Mouse (Mus musculus) activated CD4-positive, CD25-positive, alpha-beta regulatory T cell, adult 4 months (primary cell): ENCODE measurements at regions not wholly inside any gene's neighbourhood (a gene's known extent, or its start where the extent isn't known, plus 50 kb on each side); places are given as distances from the start of the nearest gene placed in this dataset.
"Not testable (repeated sequence)": the region's sequence is repeated elsewhere in the genome, so short reads cannot be mapped to it uniquely, and the experiment has no call there.

Experiments
- ATAC-seq: one replicate; pipeline ENCODE4 v1.8.0; 2017

DNA sequence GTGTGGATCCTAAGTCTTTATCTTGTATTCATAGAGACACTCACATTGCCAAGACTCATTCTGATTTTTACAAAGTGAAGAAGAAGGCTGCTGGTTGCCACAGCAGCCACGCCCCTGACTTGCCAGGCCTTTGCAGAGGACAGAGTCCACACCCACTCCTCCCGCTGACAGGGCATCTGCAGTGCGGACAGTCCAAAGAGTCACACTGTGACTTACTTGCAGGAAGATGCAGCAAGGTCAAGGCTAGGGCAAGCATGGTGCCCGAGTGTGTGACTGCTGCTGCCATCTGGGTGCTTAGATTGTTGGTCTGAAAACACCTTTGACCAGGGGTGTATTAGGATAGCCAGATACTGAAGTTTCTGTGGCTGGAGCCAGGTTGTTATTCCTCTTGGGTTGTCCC lies 252.1 kb downstream of the Fgf9 start:
- no peak for ATAC-seq

DNA sequence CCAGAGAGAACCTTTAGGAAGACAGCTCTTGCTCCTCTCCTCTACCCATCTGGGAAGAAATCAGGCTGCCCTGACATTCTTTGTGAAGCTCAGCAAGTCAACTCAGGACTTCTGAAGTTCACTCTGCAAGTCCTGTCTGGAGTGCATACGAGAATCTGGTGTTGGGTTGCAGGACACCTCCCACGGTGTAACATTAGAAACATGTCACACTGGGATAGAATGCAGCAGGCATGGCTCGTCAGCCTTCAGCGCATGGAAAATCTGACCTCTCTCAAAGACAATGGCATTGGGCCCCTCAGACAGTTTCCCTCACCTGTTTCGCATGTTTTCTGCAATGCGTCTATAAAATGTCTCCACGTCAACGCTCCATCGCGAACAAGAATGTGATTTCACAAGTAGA lies 251.5 kb downstream of the Fgf9 start:
- no peak for ATAC-seq

DNA sequence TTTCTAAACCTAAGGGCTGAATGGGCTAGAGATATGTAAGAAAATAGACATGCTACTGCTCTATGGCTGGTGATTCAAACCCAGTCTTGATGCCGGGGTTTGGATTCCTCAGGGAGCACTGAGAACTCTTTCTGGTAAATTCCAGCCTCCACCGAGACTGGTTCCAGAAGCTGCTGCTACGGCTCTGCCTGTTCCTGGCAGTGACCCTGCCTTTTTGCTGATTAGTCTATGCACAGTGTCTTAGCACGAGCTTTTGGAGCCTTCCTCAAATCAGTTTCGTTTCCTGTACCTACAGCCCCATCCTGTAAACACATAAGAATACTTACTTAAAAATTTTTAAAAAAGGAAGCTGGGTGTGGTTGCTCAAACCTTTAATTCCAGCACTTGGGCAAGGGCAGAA lies 250.9 kb downstream of the Fgf9 start:
- no peak for ATAC-seq

DNA sequence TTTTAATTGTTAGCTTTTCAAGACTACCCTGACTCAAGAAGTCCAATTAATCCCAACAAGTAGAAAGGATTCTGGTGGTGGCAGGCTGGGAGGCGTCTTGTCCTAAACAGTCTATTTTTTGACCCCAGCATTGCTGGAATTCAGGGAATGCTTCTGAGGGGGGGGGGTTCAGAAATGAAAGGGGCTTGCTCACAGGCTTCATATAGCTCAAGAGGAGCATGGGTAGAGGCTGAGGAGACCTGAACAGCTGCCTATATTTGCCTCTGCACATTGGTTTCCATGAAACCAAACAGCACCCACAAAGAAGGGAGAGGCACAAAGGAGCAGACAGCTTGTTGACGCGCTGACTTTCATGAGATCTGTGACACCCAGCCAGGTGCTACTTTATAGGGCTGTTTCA lies 247.3 kb downstream of the Fgf9 start:
- ATAC-seq: no peak

DNA sequence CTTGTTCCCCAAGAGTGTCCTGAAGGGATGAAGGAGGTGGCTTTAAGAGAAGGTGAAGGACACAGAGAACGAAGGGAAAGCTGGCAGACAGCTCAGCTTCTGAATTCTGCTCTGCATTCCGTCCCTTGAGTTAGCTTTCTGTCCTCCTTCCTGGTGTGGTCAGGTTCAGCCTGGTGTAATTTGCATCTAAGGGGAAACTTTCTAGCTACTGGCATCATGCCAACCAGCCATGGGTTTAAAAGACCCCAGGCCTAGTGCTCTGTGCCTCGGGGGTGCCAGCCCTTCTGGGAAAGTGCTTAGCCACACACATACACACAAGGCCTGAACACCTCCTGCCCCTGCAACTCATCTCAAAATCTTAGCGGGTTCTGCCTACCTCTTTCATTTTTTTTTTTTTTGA lies 246.9 kb downstream of the Fgf9 start:
- no peak for ATAC-seq

DNA sequence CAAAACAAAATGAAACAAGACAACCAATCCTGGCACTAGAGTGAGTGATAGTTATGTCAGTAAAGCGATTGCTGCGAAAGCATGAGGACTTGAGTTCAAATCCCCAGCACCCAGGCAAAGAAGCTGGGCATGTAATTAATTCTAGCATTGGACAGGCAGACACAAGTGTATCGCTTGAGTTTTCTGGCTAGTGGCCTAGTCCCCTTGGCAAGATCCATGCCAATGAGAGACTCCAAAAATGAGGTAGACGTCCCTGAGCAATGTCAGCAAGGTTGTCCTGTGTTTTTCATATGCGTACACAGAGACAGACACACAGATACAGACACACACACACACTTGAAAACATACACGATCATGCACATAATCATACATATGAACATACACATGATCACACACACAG lies 237.3 kb downstream of the Fgf9 start:
- ATAC-seq: no peak

DNA sequence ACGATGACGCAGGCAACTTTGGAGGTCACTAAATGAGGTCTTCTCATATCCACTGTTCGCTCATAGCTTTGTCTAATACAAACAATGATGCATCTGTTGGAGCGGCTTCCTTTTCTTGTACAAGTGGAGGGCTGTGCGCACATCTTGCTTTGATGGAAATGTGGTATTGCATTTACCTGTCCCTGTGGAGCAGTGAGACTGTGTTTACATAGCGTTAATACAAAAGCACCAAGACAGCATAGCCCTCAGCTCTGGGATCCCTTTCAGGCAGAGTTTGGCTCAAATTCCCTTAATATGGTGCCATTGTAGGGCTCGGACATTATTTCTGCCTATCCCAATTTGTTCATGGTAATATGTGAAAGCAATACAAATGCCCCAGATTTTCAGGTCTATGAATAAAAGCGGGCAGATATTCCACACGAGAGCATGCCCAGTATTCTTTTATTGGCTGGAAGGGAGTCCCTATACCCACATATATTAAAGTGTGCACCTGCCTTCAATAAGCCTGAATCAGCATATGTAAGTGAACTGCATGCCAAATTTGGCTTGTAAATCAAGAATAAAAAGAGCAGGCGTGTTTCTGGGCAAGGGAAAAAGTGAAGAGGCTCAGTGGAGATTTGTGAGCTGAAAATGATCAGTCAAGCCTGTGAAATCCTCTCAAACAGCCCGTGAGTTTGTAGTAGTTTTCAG lies 236.6 kb downstream of the Fgf9 start:
- no peak for ATAC-seq

DNA sequence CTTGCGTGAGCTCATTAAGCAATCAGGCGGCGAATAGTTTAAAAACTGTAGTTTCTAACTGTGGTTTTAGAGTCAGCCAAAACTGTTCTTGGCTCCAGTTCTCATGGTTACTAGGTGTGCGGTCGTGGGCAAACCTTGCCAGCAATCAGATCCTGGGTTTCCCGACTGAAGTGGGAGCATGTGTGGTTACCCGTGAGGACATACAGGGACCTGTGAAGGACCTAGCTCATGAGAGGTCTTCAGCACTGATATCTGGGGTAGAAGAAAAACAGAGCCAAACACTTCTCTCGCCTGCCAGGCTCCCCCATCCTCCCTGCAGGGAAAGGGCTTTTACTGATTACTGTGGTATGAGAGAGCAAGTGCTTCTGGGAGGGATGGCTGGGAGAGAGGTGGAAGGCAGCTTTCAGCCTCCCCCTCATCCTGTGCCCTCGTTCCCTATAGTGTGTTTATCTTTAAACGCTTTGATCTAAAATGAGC lies 230.1 kb downstream of the Fgf9 start:
- ATAC-seq: no peak

DNA sequence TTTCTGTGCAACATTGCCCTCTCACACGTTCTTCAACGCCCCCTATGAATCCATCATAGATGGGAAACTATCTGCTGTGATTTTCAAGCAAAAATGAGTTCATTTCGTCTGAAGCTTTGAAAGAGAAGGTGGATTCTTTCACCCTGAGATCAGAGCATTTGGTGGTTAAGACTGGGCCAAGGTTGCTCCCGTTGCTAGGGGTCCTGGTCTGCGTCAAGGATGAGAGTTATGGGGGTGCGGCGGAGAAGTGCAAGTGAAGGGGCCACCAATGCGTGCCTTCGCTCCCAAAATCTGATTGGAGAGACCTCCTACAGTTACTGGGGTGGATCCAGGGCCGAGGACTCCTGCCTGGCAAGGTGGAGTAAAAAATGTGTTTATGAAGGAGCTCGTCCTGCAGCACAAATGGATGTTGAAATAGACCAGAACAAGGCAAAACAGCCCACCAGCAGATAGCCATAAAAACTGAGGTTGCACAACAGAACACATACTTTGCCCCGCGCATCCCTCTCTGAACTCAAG lies 215.7 kb downstream of the Fgf9 start:
- ATAC-seq: no peak

DNA sequence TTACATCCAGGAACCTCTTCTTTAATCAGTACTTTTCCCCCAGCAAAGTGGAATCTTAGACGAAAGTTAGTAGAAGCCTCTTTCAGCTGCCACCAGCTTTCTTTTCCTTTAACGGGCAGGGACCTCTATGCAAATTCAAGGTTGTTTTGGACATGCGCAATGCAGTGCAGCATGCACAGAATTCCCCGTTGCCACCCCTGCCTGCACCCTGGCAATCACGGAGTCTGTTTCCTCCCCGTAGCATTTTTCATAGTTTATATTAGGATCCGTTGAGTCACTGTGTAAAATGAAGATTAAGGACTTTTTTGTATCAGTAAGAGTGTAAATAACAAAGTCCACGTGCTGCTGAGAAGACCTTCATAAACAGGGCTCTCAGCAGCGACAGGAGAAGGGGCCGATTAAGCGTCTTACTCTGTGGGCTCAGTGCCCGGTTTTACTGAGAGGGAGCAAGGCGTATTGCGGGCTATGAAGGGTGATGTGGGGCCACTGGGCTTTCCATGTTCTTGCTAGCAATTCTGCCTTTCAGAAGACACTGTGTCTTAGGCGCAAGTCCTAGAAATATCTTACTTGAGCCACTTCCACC lies 212.5 kb downstream of the Fgf9 start:
- ATAC-seq: no peak

DNA sequence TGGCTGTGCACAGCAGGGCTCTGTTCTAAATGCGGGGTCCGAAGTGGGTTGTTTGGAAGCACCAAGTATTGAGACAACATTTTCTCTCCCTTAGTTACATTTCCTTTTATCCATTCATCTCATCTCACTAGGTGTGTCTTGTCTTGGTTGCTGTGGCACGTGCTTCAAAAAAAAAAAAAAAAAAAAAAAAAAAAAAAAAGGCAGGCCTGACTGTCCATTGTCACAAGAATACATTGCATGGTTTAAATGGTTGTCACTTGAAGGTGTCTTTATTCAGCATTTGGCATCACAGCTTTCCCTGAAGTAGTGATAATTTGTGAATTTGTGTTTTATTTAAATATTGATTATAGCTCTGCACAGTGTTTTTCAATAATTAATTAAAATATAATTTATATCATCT lies 211.9 kb downstream of the Fgf9 start:
- ATAC-seq: no peak

DNA sequence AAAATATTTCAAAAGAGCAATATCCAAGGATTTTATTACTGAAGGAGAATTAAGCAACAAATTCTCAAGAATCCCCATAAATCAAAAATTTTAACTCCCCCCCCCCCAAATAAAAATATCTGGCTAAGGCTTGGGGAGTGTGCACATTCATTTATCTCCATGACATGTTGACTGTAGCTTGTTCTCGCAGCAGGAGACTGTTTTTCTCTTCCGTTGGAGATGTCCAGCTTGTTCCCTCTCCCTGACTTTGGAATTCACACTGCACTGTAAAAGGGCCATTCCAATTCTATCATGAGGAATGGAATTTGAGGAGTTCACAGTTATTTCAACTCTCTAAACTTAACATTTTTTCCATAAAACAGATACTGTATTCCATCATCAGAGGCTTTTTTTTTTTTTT lies 204.1 kb downstream of the Fgf9 start:
- not testable (repeated sequence) for ATAC-seq

DNA sequence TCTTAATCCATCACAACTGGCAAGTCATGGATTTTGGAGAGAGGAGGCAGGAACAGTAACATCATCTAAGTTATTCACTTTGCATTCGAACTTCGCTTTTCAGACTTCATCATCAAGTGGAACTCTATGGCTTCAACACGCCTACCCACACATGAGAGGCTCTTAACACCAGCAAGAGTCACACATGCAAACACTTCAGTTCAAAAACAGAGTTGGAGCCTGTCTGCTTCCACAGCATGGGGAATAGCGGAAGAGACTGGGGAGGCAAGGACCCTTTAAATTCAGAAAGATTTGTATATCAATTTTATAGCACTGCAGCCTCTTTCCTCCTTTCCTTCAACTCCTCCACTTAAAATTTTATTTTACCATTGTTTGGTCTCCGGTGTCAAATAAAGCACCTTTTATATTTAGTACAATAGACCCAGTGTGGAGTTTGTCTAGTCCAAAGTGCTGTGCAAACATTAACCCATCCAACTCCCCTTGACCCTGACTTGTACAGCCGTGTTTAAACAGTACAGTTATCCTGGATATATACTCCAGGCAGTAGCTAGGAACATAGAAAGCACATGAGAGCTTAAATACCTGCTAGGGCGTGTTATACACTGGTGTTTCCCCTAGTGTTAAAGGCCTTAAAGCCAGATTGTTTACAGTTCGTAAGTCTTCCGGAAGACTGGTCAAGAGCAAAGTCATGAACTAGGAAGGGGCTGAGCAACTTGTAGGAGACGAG lies 203.5 kb downstream of the Fgf9 start:
- no peak for ATAC-seq

DNA sequence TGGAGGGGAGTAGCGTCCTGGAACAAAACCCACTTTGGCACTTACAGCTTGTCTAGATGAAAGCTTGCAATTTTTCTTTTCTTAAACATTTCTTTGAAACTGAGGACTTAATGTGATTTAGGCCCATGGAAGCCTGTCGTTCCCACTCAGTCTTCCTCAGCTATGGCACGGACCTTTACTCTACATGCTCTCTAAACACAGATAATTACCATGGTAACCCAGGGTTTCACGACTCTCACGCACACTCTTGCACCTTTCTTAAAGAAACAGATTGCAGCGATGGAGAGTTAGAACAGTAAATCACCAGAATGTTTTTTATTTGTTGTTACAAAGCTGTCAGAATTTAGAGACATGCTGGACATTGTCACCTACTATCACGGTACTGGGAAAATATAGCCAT lies 195.0 kb downstream of the Fgf9 start:
- ATAC-seq: no peak

DNA sequence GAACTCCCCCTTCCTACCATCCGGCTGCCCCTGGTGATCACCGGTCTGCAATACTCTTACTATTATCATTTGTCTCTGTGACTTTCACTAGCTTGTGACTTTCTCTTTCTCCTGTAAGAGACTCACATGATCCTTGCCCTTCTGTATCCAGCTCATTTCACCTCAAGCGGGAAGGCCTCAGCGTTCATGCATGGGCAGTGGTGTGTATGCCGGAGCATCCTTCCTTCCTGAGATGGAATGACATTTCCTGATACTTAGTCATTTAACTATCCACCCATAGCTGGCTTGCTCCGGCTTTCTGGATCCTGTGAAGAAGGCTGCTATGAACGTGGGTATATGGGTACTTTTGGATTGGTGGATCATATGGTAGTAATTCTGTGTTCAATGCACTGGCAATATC lies 194.1 kb downstream of the Fgf9 start:
- ATAC-seq: no peak

DNA sequence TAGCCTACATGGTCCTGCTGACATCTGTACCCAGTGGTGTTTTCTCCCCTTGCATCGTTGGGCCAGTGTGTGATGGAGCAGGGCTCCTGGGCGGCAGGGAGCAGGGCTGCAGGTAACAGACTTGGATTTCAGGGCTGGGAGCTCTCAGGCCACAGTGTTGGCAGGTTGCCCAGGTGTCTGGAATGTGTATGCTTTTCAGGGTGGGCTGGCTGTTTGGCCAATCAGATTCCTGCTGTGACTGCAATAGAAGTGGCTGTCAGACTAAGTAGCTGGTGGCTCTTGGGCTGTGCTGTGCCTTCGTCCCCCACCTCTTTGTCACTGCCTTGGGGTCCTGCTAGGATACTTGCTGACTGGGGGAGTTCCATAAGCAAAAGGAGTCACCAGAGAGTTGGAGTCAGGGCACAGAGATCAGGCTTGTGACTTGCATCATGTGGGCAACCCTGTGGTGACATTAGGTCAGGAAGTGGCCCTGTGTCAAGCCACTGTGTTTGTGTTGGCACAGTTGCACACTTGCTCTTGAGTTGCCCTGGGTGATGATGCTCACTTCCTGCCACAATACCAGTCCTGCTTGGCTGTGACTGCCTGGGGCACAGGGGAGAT lies 183.1 kb downstream of the Fgf9 start:
- no peak for ATAC-seq

DNA sequence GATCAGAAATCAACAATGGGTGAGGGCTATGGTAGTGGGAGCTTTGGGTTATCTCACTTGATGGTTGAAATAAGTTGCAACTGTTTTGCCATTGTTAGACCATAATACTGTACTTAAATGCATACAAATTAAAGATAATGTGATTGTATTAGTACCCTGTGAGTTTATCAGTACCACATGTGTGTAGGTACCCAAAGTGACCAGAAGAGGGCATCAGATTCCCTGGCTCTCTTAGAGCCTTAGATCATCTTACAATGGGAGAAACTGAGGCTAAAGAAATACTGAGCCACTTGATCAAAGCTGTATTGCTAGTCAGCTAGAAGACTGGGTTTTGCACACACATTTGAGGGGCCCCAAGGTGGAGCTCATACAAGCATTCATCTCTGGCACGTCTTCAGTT lies 155.5 kb downstream of the Fgf9 start:
- no peak for ATAC-seq

DNA sequence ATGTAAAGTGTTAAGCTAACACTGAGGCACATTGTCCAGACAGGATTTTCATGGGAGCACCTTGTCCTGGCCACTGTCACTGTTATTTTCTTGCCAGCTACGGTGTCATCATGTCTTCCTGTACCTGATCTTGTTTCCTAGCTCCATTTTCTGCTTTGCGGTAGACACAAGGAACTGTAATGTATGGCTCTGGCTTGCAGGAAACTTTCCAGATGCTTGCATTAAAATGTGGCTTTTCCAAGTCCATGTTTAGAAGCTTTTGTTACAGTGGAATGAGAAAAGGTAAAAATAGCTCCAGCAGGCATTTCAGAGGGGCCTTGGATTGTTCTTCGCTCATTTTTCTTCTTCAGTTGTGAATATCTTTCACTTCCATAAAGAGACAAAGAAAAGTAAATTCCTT lies 154.1 kb downstream of the Fgf9 start:
- no peak for ATAC-seq

DNA sequence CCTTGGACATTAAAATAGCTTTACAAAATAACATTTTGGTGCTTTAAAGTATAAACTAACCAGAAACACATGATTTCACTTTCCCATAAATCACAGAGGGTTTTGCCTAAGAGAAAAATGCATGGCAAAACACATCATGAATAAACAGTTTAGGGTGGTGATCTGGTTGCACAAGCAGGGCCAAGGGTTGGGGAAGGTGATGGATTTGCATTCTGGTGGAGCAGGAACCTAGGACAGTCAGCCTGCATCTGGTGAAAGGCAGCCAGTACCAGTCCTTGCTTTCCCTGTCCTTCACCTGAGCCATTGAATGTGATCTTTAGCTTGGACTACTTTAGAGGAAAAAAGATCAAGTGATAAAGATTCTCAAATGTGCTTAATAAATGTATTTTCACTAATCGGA lies 138.1 kb downstream of the Fgf9 start:
- ATAC-seq: no peak

DNA sequence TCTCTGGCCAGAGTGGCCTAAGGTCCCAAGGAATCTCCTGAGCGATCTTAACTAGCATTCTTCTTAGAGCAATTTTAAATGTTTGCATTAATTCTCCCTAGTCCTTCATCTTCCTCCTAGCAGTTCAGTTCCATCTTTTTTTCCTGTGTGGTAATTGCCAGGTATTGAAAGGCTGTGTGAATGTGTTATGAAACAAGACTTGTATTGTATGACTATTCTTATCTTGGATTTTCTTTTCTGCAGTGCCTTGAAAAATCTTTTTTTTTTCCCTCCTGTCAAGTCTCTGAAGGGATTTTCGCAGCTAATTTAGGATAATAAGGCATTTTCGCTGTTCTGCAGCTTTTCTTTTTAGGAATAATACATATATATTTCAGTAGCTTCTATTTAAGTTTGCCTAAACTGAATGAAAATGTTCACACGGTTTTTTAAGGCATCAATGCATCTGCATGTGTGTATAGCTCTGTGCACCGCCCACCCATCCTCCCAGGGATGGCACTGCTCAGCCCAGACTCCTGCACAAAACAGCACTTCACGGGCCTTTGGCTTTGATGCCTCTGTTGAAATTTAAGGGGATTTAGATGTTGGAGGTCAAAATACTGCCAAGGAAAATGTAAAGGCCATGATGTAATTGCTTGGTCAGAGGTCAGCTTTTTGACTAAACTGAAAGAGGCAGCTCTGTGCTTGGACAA lies 132.4 kb downstream of the Fgf9 start:
- ATAC-seq: no peak

DNA sequence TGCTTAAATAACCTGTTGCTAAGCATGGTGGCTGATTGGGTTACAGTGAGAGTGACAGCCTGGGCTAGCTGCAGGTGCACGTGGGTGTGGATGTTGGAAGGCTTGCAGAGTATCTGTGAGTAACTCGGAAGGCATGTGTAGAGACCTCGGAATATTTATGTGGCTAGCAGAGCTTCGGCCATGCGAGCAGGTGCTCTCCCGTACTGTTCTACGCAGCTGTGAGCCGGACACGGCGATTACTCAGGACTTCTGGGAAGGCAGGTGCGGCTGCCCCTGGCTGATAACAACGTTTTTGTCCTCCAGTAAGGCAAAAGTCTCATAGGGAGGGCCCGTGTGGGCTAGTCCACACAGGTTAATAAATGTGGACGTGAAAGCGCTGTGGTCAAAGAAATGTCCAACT lies 119.6 kb downstream of the Fgf9 start:
- ATAC-seq: no peak

DNA sequence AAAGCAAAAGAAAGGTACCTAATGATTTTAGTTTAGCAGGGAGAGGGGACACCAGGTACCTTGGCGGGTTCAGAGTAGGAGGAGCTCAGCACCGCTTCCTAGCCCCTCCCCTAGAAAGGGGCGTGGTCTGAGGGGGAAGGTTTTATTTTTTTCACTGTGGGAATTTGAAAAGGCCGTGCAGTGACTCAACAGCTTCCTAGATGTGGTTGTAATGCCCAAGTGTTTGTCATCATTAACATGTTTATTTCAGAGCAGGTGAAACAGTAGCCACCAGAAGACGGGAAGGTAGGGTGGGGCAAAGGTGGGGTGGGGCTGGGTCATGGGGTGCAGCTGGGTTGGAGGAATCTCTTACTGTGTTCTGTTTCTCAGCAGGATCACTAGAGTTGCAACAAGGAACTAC lies 112.5 kb downstream of the Fgf9 start:
- no peak for ATAC-seq

DNA sequence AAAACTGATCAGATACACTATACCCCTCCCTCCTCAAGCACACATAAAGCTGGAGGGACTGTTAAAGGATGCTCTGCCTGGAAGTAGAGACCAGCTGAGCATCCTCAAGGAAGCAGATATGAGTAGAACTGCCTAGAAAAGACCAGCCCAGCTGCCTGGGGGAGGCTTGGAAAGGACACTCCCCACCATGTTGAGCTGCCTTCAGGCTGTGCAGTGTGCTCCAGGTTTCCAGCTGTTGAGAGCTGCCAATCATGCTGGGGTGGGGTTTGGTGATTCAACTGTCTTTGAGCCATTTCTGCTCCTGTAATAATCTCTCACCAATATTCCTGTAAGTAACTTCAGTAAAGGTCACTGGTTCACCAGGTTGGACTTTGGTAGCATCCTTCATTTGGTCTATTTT lies 110.4 kb downstream of the Fgf9 start:
- no peak for ATAC-seq
